Mouse (Mus musculus) layer of hippocampus, adult 8-10 months (tissue): ENCODE data around the gene Ift57. TPM values are rescaled to one million over a fixed set of nuclear protein-coding genes. Genes with fewer than 3 reads are reported as not detected.

Experiments used
- DNase-seq, 2 experiments: peaks; one replicate each; pipeline ENCODE4 v3.0.0; 2022; ENCODE audit warnings: low spot score in 2 of 2
- total RNA-seq, 4 experiments: library from RNA; stranded (reverse); gene quantifications; 2 replicates each; pipeline ENCODE4 v1.2.4; 2022

Gene Ift57
- 10 to 100 TPM; 44.0 to 55.8 (median 49.2) TPM for total RNA-seq

DNA sequence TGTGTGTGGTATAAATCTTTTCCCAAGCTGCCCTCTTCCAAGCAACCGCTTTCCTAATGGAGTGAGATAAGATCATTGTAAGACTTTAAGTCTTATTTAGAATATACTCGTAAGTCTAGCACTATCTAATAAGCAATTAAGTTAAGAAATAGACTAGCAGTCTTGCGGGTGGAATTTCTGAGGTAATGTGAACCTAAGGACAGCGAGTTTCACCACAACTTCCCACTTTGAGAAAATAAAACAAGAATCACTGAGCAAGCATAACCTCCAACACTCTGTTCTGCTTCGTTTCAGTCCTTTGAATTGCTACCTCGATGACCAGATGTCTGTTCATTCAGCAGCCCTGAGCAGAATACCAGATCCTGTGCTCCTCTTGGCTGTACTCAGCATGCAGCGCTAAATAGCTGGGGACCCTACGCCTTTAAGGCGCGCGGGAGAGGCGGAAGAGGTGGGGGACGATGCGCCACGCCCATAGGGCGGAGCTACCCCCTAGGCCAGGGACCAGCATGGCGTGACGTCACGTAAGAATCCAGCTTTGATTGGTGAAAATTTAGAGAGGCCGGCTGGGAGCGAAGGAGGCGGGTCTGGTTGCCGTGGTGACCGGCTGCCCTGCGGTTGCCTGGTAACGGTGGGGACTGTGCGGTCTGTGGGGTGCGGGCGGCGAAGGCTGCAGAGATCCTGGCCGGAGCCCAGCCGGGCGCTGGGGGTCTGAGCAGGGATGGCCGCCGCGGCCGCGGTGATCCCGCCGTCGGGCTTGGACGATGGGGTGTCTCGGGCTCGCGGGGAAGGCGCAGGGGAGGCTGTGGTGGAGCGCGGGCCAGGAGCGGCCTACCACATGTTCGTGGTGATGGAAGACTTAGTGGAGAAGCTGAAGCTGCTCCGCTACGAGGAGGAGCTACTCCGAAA is at the start of gene Ift57:
Ift57 (plus strand) TSS at position 614 of the 906 bp plus-strand sequence.
- peak; percentile 98 to 99 for DNase-seq

DNA sequence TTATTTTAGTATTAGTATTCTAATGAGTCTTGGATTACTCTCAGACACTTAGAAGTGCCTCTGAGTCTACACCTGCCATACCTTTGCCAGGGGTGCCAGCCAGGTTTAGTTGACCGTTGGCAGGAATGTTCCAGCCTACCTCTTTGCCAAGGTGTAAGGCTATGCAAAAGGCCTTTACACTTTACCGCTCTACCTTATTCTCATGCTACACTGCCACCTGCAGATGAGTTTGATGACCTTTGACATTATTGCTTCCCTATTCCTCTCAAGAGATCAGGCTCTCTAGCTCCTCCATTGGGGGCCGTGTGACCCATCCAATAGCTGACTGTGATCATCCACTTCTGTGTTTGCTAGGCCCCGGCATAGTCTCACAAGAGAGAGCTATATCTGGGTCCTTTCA is 41.9 kb upstream of the Ift57 start:
- no peak for DNase-seq

DNA sequence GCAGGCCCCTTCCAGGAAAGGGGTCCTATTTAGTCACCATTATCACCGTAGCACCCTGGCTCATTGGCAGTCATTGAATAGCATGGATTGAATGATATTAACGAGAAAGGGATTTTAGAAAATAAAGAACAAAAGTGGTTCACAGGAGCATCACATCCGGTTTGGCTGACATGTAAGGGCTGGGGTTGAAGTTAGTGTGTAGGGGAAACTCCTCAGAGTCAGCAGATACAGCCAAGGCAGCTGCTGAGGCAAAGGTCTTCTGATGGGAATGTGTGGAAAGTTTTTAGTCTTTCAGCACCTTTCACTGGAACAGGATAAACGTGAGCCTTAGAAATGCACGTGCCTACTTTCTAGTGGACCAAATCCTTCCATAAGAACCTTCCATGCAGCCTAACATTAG is 41.0 kb upstream of the Ift57 start:
- no peak for DNase-seq

DNA sequence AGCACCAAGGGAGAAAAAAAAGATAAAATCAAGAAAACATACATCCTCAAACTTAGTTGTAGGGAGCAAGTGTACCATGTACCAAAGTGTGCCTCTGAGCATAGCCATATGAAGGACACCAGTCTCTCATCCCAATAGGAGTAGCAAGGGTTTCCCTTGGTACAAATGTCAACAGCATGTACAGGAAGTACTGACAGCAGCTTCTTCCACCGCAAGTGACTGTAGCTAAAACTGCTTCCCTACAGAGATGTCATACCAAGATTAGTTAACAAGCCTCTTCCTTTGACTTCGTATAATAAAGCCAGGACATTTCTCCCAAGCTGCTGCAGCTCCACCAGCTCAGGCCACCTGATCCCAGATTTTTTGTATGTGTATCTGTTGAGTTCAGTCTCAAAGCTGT is 39.9 kb upstream of the Ift57 start:
- DNase-seq, result no peak

DNA sequence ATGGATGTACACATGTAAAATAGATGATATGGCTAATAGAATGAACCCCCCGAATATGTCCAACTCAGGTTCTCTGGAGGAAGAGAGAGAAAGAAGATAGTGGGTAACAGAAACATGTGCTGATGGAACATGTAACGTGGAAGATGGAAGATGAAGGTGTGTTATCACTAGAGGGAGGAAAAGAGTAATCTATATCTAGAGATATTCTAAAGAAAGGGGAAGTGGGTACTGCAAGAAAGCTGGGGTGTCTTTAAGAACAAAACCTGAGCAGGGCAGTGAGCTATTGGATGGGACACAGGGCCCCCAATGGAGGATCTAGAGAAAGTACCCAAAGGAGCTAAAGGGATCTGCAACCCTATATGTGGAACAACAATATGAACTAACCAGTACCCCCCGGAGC is 38.9 kb upstream of the Ift57 start:
- DNase-seq, result no peak

DNA sequence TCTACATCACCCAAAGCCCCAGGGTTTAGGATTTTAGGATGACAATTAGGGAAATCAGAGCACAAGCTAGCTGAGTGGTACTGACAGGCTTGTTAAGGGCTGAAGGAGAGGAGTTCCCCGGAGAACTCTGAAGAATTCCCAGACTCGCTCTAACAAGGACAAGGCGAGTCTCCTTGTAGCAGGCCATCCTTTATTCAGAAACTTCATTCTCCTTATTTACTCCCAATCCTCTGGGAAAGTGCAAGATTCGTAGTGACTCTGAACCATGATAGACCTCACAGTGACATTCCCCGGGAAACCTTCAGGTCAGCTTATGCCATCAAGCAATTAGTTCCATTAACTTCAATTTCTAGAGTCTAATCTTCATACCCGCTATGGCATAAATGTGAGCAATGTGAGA is 36.8 kb upstream of the Ift57 start:
- no peak for DNase-seq

DNA sequence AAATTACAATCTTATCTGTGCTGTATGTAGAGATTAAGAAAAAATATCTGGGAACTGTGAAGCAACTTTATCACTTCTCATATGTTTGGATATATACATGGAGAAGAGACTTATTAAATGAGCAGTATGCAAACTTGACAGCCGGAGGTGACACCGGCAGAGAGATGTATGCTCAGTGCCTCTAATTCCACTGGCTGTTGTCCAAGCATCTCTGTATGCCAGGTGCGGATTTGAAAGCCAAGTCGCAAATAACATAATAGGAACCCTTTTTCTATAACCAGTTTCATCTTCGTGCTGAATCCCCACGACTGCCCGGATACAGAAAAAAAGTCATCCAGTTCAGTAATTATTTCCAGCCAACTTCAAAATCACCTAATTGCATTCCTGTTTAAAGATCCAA is 34.4 kb upstream of the Ift57 start:
- no peak for DNase-seq

DNA sequence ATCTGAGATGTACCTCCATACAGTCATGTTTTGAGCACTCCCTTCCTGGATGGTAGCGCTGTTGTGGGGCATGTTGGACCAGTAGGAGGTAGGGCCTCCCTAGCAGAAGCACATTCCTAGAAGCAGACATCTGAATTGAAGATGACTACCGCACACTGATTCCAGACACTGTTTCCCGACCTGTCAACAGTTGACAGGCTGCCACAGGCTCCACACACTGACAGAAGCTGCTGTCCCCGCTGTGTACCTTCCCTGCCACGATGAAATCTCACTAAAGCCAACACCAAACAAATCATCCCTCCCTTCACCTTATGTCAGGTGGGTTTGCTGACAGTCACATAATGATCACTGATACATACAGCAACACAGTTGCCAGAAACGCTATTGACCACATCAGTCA is 19.4 kb upstream of the Ift57 start:
- DNase-seq, result no peak

DNA sequence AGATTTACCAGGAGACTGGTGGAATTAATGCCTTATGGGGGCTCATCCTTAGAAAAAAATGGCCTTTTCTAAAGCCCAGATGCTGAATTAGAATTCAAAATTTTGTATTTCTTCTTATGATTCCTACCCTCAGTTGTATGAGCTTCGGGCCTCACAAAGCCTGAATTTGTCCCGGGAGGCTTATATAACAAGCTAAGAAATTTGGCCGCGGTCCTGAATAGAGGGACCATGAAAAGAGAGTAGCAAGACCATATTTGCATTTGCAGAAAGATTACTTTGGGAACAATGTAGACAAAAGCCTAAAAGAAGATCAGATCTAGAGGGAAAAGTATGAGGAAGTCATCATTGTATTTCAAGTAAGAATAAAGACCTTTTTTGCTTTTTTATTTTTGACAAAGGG is 14.1 kb upstream of the Ift57 start:
- DNase-seq, result no peak

DNA sequence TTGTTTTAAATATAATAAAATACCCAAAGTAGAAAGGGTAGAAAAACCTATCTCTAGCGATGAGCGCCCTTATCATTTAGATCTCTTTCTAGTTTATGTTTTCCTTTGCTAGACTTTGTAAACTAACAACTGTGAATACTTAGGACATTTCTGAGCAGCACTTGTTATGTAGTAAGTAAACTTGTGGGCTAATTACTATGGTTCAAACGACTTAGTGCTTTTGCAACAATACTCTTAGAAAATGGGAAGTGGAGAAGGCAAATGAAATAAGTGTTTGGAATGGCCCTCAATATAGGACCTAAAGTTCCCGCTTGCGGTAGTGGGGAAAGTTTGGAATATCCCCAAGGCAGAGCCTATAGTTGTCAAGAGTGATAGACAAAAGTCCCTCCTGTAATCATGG is 788 bp downstream of the Ift57 start:
- no peak for DNase-seq

DNA sequence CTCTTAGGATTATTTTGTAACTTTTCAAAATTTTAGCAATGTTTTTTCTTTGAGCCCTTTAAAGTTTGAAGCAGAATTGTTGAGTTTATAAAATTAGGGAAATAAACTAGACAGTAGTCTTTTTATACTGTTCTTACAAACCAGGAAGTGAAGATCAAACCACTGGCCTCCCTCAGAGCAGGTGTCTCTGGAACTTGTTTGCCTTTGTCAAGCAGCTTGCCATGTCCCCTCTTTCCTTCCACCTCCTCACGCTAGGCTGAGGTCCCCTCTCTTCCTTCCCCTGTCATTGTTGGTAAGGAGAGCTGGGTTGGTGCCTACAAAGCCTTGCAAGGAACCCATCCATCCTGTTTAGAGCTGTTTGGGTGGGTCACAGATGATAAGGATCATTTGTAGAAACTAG is 9.0 kb downstream of the Ift57 start:
- no peak for DNase-seq

DNA sequence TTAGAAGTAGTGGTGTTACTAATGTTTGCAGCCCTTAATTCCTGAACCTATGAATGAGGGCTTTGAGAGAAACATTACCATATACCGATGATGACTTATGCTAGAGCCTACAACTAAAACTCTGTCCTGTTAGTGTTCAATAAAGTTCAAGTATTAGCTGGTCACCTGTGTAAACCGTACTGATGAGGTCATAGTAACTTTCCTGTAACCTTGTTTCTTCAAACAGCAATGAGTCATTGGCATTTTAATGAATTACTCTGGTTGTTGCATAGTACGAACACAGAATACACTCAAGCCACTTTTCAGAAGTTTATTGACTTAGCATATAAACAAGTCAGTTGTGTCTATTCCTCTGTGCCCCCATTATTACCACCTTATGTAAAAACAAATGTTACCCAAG is 11.2 kb downstream of the Ift57 start:
- no peak for DNase-seq

DNA sequence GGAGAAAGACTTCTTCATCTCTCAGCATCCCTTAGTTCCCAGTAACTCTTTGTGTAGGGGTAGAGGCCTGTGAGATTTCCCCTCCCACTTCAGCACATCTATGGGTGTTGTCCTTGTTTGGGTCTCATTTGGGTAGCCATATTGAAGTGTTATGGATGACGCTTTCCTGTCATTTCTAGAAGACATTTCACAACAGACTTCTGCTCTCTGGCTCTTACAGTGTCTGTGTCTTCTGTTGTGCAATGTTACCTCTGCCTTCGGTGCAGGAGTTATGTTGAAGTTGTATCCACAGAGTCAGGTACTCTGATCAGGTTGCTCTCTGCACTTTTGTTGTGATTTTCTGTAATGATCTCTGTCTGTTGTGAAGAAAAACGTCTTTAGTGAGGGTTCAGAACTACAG is 14.3 kb downstream of the Ift57 start:
- no peak for DNase-seq

DNA sequence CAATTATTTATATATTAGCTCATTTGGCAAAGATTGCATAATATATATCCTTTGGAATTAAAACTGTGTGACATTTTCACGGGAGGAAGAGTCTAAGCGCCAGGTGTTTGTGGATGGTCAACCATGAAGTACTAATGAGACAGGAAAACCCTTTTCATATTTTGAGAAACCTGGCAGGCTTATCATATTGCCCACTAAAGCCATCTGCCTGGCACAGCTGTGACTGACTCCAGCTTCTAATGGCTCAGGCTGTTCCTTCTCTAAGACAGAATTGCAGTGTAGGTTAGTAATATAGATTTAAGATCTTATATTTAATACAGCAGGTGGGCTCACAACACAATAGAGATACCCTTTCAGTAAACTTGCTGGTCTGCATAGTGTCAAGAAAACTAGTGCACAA is 21.6 kb downstream of the Ift57 start:
- DNase-seq, result no peak

DNA sequence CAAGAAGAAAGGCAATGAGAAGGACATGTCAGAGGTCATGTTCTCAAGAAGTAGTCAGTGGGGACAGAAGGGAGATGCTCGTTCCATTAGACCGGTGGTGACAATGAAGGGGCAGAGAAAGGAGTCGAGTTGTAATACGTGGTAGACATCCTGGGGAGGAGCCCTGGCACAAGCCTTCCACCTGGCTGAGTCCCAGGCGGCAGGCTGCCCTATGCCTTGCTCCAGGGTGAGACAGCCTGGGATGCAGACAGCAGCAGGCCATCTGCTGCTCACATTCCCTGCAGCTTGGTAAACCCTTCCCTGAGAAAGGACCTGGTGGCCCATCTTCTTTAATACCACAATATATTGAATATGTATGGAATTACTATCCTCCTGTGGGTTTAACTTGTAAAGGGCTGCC is 22.6 kb downstream of the Ift57 start:
- no peak for DNase-seq

DNA sequence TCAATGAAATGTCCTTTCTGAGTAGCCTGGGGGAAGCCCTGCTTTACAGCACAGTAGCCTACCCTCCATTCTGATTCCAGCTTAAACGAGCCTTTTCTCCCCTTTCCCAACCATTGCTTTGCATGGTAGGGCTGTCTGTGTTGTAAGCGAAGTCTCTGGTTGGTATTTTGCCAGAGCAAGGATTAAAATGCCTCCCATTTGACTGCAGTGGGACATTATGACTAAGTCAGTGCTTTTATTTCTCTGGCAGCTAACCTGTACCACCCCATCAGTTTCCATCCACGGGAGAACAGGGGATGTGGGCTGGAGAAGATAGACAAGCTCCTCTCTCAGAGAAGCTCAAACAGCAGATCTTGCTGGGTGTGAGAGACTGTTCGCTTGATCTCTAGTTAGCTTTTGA is 24.2 kb downstream of the Ift57 start:
- no peak for DNase-seq

DNA sequence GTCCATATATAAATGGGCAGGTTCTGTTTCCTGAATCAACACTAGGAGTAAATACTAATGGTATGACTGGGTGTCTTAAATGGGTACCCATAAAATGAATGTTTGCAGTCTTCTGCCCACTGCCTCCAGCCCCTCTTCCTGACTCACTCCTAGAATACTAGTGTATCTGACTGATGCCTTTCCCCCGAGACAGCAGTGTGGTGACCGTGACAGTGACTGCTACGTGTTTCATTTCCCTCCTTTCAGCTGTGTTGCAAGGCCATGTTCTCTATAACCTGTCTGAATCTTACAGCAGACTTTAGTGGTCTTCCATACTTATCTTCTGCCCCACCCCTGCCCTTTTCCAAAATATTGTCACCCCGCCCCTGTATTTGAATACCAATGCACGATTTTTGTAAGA is 25.2 kb downstream of the Ift57 start:
- DNase-seq, result no peak

DNA sequence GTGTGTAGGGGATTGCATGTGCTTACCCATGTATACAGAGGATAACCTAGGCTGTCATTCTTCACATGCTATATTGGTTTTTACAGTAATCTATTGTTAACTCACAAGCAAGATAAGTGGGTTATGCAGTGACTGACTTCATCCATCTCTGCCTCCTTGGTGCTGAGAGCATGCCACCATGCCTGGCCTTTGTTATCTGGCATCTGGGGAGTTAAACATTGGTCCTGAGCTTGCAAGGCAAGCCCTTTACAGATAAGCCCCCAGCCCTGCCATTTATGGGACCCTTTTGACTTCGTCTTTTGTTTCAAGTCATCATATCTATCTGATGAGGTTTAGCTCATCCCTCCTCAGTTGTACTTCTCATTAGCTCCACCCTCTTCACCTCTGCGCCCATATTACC is 25.9 kb downstream of the Ift57 start:
- DNase-seq, result no peak

DNA sequence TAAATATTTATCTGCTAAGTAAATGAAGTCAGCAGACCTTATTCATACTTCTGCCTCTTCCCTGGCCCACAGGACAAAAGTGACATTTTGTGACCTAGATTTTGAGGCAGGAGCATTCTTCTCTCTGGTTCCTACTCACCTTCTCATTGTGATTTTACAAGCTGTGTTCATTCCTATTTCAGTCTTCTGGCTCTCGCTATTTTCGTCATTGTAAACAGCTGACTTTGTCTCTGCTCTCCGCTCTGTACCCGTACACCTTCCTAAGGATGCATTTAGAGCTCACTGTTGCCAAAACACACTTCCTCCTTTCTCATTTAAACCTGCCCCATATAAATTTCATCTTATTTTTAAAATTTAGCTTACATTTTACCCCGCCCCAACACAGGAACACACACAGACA is 26.4 kb downstream of the Ift57 start:
- DNase-seq, result no peak

DNA sequence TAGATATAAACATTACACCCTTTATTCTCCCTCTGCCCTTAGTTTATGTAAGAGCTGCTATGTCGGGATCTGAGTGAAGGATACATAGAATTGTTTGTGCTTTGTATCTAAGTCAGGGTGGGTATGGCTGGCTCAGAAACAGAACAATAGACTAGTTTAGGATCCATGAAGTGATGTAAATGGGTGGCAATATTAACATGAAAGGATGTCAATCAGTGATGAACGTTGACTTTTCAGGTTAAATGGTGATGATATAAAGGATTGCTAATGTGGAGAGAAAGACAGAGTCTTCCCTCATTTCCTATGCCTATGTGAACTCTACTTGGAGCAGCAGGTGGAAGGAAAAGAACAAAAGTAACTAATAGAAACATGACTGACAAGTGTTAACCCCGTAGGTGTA is 27.2 kb downstream of the Ift57 start:
- no peak for DNase-seq

DNA sequence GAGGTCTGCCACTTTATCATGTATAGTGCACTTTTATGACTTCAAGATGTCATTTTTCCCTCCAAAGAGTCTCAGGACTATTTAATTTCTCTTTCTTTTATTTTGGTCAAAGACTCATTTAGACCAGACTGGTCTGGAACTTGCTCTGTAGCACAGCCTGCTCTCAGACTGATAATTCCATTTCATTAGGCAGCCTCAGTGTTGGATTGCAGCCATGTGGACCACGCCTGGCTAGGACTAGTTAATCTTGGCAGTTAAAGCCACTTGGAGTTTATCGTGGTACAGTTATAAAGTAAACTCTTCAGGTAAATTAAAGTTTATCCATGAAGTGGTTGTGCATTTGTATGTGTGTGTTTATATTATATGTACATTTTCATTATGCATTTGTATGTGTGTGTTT is 27.7 kb downstream of the Ift57 start:
- DNase-seq, result no peak

DNA sequence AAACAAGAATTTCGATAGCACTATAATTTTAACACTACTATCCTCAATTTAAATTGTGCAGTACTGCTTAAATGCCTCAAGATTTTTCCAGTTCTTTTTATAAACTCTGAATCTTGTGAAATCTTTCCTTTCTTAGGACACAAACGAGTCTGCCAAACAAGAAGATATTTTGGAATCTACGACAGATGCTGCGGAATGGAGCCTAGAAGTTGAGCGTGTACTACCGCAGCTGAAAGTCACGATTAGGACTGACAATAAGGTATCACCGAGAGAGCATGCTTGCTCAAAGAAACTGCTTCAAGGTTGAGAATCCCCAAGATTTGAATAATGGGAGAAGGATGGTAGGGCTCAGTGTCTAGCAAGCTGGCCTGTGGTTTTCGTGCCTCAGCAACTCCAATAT is 37.5 kb downstream of the Ift57 start:
- peak in 1 of 2 experiments; percentile 25 for DNase-seq

DNA sequence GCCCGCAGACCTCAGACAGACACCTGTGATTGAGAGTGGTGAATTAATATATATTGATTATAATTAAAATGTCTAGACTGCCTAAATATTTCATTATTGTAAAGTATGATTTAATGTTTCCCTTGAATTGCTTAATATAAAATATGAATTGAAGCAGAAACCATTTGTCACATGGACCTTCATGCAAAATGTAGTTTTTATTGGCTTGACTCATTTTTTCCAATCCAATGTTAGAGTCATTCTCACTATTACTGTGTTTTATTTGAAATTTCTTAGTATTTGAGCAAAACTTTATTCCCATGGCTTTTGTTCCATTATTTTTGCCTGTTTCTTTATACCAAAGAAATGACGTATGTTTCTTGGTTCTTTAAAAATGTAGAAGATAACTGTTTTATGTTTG is 48.3 kb downstream of the Ift57 start:
- DNase-seq, result no peak

DNA sequence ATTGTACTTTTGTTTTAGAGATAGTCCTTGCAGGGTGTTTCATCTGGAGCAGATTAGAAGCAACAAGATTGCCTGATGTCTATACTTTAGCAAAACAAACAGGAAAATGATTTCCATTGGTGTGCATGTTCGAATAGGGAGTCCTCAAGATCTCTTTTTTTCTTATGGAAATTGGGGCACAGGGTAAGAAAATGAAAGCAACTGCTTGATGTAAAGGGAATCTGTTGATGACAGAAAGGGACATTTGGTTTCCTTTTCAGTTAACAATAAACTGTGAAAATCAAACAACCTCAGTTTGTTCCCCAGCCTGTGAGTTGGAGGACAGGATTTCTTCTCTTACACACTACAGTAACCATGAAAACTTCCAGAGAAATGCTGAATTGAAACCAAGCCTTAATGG is 53.9 kb downstream of the Ift57 start:
- no peak for DNase-seq
